Mouse (Mus musculus) inflammation-experienced regulatory T-cells, adult 6 months (primary cell): ENCODE data around the gene Gm28043. TPM values are rescaled to one million over a fixed set of nuclear protein-coding genes. Genes with fewer than 3 reads are reported as not detected.

Experiments
- polyA plus RNA-seq, 3 experiments: library from polyadenylated mRNA; unstranded; fragments of 100-300 nt; shearing (Covaris generic); gene quantifications; one replicate each; pipeline ENCODE4 v1.2.1; 2017

Gm28043 gene
- polyA plus RNA-seq, 3 experiments from 2014 or later: 3.7 to 4.4 (median 4.1) TPM

Other genes starting within 250 kb of the Gm28043 start
- gene Pim1, start 124.1 kb upstream of the Gm28043 start, polyA plus RNA-seq: 100 to 1,000 TPM; 255 to 344 (median 288) TPM
- gene Gm17657, start 65.2 kb upstream of the Gm28043 start, polyA plus RNA-seq: under 1 TPM in 2 of 3 experiments, not detected in 1; 0.23 to 0.39 TPM
- gene Tbc1d22b, start 65.1 kb upstream of the Gm28043 start, polyA plus RNA-seq: 10 to 100 TPM in 2 of 3 experiments, 1 to 10 TPM in 1; 9.0 to 11.5 (median 11.4) TPM
- 1 to 10 TPM in 2 of 3 experiments, not detected in 1; 1.1 to 1.3 TPM for gene Tmem217, start 62.5 kb upstream of the Gm28043 start, polyA plus RNA-seq
- 10 to 100 TPM; 24.6 to 27.5 (median 24.9) TPM for gene Rnf8, start 86 bp upstream of the Gm28043 start, polyA plus RNA-seq
- 100 to 1,000 TPM in 1 of 3 experiments, 10 to 100 TPM in 2; 83.4 to 107 (median 98.4) TPM for gene Cmtr1, start 45.7 kb downstream of the Gm28043 start, polyA plus RNA-seq
- gene Ccdc167, start 102.2 kb downstream of the Gm28043 start, polyA plus RNA-seq: 10 to 100 TPM in 1 of 3 experiments, 1 to 10 TPM in 2; 5.5 to 12.3 (median 8.5) TPM